Mouse (Mus musculus) cerebral cortex, adult 2 months (tissue): ENCODE results near the gene Tjap1.

Experiments used
- WGBS: fragments of 180-500 bp; shearing (Covaris S2); methylation state at CpG from one replicate; pipeline ENCODE4 v1.1.7; 2018; 5-methylcytosine and 5-hydroxymethylcytosine counted together

The Tjap1 gene

DNA sequence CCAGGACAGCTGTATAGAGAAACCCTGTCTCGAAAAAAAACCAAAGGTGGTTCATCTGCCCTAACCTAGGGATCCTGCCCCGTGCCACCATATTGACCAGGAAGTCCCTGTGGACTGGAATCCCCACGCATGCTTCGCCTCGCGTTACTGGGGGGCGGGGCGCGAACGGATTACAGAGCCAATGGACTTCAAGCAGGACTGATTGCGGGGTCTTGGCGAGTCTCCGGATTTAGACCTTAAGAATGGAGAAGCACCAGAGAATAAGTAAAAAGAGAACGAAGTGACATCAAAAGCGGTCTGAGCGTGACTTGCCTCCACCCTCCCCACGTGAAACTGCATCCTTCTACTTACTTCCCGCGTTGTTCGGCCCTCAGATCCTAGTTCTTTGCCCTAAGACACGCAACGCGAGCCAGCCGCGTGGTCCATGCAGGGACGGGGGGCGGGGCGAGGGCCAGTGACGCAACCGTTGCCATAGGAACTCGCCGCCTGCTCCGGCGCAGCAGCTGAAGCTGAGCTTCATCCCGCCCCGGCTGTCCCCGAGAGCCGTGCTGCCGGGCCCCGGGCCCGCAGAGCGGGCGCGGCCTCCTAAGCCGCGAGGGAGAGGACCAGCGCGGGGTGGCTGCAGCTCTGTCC is 29.3 kb downstream of the Tjap1 start, which contains the start of gene Lrrc73:
Gene Lrrc73, plus strand, starts transcription at position 80 of the 633 bp plus-strand sequence.
- WGBS = 1% methylated on average over 47 of the region's 48 CpGs

DNA sequence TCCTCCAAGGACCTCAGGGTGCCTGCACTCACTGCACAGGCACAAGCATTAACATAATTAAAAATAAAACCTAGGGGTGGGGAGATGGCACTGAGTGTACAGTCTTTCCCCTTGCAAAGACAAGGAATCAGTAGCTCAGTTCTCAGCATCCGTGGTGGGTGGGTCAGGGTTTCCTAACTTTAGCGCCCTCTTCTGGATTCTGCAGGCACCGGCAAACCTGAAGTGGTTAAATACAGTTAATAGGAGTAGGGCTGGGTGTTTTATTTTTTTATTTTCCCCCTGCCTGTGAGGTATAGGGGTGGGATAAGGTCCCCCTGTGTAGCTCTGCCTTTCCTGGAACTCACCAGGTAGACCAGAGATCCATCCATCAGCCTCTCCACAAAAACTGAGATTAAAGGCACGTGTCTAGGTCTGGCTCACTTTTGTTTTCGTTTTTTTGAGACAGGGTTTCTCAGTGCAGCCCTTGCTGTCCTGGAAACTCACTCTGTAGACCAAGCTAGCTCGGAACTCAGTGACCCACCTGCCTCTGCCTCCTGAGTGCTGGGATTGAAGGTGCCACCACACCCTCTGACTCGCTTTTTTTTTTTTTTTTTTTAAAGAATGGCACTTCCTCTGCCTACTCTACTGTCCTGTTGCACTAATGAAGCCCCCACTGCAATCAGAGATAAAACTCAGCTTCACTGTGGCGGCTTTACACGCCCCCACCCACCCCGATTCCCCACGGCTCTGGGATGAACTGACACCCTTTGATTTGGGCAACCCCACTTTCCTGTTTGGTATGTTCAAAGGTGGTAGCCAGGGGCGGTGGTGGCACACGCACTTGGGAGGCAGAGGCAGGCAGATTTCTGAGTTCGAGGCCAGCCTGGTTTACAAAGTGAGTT is 30.0 kb downstream of the Tjap1 start:
- 39% methylated on average over 14 of the region's 14 CpGs for WGBS

DNA sequence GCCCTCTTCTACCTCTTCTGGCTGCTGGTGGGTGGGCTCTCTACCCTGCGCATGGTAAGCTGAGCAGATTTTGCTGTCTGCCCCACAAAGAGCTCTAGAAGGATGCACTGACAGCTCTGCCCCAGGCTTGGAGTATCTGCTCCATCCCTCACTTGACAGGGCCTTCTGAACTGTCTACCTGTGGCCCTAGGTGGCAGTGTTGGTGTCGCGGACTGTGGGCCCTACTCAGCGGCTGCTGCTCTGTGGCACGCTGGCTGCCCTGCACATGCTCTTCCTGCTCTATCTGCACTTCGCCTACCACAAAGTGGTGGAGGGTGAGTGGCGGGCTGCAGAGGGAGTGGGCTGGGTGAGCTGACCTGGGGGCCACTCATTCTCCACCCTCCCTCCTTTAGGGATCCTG is 31.7 kb downstream of the Tjap1 start:
- 76% methylated on average over 7 of the region's 7 CpGs for WGBS

DNA sequence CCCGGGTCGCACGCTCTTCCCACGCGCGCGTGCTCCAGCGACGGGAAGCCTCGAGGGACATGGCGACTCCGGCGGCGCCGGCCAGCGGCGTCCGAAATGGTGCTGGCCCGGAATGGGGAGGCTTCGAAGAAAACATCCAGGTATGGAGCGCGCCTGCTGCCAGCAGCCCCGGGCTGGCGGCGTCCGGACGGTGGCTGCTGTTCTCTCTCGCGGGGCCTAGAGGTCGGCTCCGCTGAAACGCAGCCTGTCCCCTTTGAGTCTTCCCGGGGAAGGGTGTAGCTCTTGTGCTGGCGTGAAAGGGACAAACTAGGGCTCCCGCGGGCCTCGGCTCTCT is 34.7 kb downstream of the Tjap1 start:
- WGBS = under 1% methylated on average over 37 of the region's 37 CpGs

DNA sequence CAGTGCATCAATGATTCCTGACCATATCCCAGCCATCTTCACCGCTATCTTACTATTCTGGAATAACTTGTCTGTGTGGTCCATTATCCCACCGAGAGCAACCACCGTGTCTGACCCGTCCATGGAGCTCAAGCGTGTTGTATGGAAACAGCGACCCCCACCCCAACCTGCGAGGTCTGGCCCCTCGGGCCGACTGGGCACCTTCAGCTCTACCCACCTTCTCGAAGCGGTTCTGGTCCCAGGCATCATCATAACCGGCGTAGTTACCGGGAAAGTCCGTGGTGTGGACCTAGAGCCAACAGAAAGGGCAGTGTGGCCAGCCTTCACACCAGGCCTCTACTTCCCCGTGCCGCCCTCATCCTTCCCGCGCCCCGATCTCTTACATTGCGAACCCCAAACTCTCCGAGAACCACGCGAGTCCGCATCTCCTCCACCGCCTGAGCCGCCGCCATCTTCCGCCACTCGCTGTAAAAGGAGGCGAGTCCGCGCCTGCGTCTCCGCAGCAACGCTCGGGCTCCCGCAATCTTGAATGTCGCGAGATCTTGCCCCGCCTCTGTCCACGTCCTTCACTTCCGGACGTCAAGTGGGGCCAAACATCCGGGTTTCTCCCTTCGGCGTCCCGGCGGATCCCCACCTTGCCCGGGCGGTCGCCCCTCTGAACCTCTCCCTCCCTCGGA is 35.2 kb downstream of the Tjap1 start, which contains the start of the genes Polr1c and Yipf3:
Gene Polr1c, minus strand, starts transcription at position 543 of the 677 bp plus-strand sequence.
Gene Yipf3, plus strand, starts transcription at position 569 of the 677 bp plus-strand sequence.
- WGBS = under 1% methylated on average over 53 of the region's 53 CpGs

DNA sequence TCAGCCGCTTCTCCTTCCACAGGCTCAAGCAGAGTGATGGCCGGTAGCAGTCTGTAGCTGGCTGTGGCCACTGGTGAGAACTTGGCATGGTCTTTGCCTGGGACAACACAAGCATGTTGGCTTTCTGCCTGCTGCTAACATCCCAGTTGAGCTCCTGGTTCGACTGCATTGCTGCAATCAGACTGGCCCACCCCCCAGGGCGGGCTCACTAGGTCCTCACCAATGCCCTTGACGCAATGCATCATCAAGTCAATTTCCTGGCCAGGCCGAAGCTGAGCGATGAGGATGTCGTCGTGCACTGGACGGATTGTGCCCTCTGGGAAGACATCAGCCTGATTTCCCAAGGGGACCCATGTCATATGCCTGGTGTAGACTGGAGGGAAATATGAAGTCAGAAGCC is 38.2 kb downstream of the Tjap1 start:
- WGBS = 72% methylated on average over 10 of the region's 10 CpGs

DNA sequence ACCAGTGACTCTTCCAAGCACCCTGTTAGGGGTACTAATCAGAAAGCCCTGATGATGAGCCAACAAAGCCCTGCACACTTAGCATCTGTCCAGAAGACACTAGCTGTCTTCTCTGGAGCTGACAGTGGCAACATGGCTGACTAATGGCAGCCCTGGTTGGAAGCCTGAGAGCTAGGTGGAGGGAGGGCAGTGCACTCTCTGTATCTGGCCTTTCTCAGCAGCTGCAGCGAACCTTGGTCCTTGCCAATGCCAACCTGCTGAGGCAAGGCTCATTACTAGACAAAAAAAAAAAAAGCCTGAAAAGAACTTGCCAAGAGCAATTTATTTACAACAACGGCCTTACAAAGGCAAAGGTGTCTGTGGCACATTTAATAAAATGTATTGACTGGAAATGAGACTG is 39.2 kb downstream of the Tjap1 start:
- 42% methylated on average over 2 of the region's 2 CpGs for WGBS

DNA sequence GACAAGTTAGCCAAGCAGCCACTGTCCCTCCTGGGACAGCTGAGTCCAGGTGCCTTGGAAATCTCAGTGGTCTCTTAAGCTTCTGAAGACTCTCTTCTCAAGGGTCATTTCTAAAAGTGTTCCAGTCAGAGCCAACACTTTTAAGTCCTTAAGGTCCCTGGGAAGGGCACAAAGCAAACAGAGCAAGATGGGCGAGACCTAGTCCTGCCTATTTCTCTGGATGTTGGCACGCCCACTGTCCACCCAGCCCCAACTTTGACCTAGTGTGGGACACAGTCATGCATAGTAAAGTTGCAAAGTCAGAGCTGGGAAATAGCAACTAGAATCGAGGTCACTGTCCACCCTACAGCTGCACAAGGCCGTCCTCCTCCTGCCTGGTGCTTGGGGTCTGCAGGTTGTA is 39.8 kb downstream of the Tjap1 start:
- WGBS = 86% methylated on average over 4 of the region's 4 CpGs

DNA sequence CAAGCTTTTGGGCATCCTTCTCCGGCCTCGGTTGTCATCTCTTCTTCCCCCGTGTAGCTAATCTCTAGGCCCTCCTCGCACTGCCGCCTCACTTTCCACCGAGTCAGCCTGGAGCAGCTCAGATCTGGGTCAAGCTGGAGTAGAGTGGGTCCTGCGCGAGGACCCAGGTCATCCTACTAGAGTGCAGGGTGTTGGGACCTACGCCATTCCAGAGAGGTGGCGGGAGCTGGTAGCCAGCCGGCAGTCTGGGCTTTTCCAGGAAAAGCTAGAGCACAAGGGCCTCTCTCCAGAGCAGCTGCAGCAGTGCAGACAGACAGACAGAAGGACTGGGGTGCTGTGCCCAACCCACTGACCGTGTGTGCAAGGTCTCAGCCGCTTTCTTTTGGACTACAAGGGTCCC is 40.6 kb downstream of the Tjap1 start:
- 87% methylated on average over 13 of the region's 13 CpGs for WGBS

DNA sequence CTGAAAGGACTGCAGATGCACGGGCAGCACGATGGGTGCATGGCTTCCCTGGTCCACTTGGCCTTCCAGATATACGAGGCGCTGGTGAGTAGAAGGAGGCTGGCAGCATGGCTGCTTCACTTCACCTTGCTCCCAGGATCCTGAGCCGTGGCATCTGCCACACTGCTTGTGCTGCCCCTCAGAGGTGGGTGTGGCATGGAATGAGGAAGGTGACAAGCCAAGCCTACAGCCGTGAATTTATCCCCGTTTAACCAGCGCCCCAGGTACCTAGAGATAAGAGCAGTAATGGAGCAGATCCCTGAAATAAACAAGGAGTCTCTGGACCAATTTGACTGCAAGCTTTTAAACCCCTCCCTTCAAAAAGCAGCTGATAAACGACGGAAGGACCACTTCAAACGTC is 41.4 kb downstream of the Tjap1 start:
- WGBS = 74% methylated on average over 11 of the region's 11 CpGs

DNA sequence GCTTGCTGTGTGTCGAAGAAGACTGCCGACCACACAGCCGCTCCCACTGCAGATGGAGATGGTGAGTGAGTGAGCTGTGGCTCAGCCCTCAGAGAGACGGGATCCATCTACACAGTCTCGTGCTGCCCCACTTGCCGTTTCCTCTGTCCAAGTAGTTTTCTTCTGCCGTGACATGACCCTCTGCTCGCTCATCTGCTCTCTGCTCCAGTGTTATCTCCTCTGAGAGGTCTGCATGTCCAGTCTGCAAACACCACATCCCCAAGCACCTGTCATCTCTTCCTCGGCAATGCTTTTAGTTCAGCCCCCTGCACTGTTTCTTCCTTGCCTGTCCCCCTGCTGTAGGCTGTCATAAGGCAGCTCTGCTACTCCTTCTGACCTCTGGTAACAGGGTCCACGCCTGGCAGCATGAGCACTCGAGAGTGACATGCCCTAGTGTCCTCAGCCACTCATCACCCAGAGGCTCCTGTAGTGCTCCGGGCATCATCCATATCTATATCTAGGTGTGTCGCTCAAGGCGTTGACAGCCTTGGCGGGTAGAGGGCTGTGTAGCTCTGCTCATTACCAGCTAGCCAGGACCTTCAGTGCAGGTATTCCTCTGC is 43.2 kb downstream of the Tjap1 start:
- 91% methylated on average over 15 of the region's 15 CpGs for WGBS

DNA sequence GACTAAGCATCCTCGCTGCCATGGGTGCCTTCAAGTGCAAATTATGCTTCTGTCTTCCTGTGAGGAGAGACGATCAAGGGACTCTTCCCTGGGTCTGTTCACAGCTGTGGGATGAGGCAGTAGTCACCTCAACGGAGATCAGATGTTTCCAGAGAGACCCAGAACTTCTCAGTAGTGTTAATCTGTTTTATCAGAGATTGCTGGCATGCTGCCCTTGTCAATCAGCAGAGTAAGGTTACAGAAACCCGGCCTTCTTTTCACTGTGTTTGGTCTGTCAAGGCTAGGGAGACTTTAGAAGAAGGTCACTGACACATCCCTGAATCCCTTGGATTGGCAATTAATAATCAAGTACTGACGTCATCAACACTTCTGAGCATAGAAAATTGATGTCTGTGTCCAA is 45.3 kb downstream of the Tjap1 start:
- WGBS = 83% methylated on average over 5 of the region's 5 CpGs

DNA sequence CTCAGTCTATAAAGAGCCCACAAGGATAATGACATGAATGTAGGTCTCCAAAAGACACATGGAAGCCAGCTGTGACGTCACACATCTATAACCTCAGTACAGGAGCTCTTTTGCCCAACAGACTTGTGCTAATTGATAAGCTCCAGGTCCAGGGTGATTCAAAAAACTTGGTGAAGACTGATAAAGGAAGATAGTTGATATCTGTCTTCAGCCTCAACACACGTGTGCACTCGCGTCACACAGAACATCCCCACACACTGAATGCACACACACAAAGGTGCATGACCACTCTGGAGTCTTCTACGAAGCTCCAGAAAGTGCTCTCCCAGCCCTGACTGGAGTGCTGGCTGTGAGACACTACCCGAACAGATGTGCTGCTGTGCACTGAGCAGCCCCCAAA is 45.7 kb downstream of the Tjap1 start:
- WGBS = 93% methylated on average over 6 of the region's 6 CpGs

DNA sequence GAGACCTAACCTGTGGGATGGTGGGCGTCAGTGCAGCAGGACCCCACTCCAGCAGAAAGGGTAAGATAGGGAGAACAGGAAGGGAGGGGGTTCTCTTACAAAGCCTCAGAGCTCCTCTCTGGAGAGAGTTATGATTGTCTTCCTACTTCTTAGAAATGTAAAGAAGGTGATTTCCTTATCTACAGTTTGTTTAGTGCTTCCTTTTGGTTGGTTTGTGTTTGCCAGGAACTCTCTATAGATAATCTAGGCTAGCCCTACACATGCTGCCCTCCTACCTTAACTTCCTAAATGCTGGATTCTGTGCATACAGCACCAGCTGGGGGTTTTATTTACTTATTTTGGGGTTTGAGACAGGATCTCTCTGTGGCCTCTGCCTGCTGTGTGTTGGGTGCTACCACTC is 46.8 kb downstream of the Tjap1 start:
- WGBS = 100% methylated on average over 1 of the region's 1 CpGs

DNA sequence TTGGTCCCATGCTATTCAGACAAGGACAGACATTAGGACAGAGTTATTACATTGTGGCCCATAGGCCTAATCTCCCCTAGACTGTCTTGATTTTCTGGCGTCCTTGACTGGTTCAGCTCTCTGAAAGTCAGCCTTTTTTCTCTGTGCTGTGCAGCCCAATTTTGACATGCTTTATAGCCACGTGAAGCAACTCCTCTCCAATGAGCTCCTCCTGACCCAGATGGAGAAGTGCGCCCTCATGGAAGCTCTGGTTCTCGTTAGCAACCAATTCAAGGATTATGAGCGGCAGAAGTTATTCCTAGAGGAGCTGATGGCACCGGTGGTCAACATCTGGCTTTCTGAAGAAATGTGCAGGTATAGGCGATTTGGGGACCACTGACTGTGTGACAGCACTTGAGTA is 55.2 kb downstream of the Tjap1 start:
- WGBS = 84% methylated on average over 7 of the region's 7 CpGs

DNA sequence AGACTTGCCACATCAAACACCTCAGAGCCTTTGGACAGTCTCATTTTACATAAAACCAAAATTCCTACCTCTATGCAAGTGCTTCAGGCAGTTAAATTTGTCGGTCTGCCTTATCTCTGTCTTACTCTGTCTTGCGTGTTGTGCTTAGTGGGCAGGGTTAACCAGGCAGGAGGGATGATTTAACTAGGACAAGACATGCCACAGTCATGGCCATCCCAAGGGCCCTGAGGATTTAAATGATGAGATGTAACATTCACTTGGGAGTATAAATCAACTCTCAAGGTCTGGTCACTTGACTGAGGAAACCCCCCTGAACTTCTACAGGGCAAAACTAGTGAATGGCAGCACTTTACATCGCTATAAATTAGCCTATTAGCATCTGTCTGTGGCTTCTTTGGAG is 61.2 kb downstream of the Tjap1 start:
- 96% methylated on average over 3 of the region's 3 CpGs for WGBS

DNA sequence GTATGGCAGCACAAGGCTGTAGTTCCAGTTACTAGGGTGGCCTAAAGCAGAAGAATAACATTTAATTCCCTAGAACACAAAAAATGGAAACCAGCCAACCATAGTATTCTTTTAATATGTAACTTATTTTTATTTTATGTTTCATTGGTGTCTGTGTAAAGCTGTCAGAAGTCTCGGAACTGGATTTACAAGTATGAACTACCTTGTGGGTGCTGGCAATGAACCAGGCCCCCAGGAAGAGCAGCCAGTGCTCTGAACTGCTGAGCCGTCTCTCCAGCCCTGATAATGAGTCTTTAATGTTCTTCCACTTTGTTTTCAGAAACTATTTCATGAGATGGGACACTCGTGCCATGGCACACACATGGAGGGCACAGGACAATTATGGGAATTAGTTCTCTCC is 72.3 kb downstream of the Tjap1 start:
- WGBS = 87% methylated on average over 3 of the region's 3 CpGs
